Mouse (Mus musculus): ENCODE results near the gene Nup107. TPM values are rescaled to one million over a fixed set of nuclear protein-coding genes. Genes with fewer than 3 reads are reported as not detected.
"Not testable (repeated sequence)": the region's sequence is repeated elsewhere in the genome, so short reads cannot be mapped to it uniquely, and the experiment has no call there.

Nup107 gene
- polyA plus RNA-seq, 1 experiment: 12.8 TPM

DNA sequence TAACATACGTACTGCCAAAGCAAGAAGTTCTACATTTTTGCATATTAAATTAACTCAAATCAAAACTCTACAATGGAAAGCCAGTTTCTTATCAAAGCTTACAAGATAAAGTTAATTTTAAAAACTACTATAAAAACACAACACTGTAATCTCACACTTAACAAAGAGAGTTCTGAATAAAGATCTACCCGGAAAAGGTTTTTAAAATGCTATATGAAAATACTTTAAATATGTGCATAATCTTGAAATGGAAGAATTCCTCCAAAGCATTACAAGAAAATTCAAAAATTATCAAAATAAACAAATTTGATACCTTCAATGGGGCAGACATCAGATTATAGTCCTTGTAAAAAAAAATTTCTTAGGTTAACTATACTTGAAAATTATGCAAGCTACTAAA lies 84.1 kb downstream of the Nup107 start:
- no peak for TF ChIP-seq POLR2A (IDR thresholded peaks at IDR 0.05; ENCODE audit: extremely low read depth, insufficient read depth, low read length)
- no peak for TF ChIP-seq CTCF (IDR thresholded peaks at IDR 0.05; ENCODE audit: extremely low read depth, insufficient read depth, low read length)
- Histone ChIP-seq H3K4me3 (ENCODE audit: insufficient read depth, low read length) (no peak overlapping the region; the same call in 1 of the 2 replicates), H3K4me1 (ENCODE audit: control insufficient read depth, insufficient read depth, low read length) (peaks cover 5% of the 10 kb centered on the region), H3K27ac (ENCODE audit: insufficient read depth, low read length) (no peak overlapping the region)

DNA sequence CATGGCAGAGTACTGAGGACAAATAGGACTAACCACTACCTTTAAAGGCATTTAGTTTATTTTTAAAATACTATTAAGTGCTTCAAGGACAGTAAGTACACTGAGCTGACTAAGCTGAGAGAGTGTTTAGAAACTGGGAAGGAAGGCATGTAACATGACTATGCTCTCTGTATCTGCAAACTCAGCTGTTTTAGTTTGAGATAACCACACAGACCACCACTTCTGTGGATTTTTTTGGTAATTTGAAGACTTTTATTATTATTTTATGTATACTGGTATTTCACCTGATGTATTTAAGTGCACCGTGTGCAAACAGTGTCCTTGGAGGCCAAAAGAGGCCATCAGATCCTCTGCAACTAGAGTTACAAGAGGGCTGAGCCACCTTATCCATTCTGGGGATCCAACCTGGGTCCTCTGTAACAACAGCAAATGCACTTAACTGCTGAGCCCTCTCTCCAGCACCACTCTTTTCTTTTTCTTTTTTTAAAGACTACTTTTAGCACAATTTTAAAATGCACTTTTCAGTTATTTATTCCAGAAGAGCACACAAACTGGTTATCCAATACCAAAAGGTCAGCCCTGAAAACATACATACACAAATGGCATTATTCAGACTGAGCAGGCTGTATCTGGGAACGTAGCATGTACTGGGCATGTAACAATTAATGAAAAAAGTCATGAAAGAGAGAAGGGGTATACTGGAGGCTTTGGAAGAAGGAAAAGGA lies 85.2 kb downstream of the Nup107 start:
- TF ChIP-seq POLR2A (IDR thresholded peaks at IDR 0.05; ENCODE audit: extremely low read depth, insufficient read depth, low read length) (no peak), CTCF (IDR thresholded peaks at IDR 0.05; ENCODE audit: extremely low read depth, insufficient read depth, low read length) (no peak)
- Histone ChIP-seq H3K4me1 (ENCODE audit: control insufficient read depth, insufficient read depth, low read length) (peaks cover 5% of the 10 kb centered on the region), H3K27ac (ENCODE audit: insufficient read depth, low read length) (no peak overlapping the region), H3K4me3 (ENCODE audit: insufficient read depth, low read length) (no peak overlapping the region)

DNA sequence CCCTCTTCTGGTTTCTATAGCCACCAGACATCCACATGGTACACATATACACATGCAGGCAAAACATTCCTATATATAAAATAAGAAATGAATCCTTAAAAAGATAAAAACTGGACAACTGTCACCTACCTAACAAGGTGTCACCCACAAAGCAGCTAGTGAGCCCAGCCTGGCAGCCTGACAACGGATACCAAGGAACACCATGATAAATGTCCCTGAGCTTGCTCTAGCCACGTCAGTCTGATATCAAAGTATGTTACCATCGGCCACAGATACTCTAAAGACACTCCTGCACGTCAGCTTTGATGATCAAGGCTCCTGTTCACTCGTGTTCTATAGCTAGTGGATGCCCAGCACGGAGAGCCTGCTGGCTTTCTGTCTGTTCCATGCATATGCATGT lies 86.1 kb downstream of the Nup107 start:
- H3K4me1 ChIP-seq (ENCODE audit: control insufficient read depth, insufficient read depth, low read length): peaks cover 5% of the 10 kb centered on the region
- H3K27ac ChIP-seq (ENCODE audit: insufficient read depth, low read length): no peak overlapping the region; the same call in 1 of the 2 replicates

GRCm38 (mm10) chr10:117705806-117706205 lies 86.7 kb downstream of the Nup107 start:
- Histone ChIP-seq H3K4me1 (ENCODE audit: control insufficient read depth, insufficient read depth, low read length) (peaks cover 5% of the 10 kb centered on the region), H3K4me3 (ENCODE audit: insufficient read depth, low read length) (no peak overlapping the region), H3K27ac (ENCODE audit: insufficient read depth, low read length) (no peak overlapping the region)
- TF ChIP-seq POLR2A (IDR thresholded peaks at IDR 0.05; ENCODE audit: extremely low read depth, insufficient read depth, low read length): no peak

More for the DNA sequence above, 86.1 kb downstream of the Nup107 start:
- H3K4me3 ChIP-seq (ENCODE audit: insufficient read depth, low read length): no peak overlapping the region
- TF ChIP-seq CTCF (IDR thresholded peaks at IDR 0.05; ENCODE audit: extremely low read depth, insufficient read depth, low read length): no peak
- no peak for TF ChIP-seq POLR2A (IDR thresholded peaks at IDR 0.05; ENCODE audit: extremely low read depth, insufficient read depth, low read length)

DNA sequence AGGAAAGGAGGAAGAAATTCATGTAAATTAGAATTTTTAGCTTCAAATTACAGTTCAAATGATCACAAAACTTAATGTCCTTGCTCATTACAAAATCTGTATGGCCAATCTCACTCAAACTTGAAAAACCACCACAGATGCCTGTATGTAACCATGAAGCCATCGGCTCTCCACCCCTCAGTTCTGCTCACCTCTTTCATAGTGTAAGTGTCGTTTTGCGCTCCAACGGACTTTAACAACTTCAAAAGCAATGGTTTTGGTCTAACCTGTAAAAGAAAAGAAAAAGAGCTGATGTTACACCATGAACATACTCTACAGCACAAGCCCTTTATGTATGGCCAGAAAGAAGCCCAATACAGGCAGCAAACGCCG lies 87.6 kb downstream of the Nup107 start:
- TF ChIP-seq CTCF (IDR thresholded peaks at IDR 0.05; ENCODE audit: extremely low read depth, insufficient read depth, low read length): no peak
- no peak for TF ChIP-seq POLR2A (IDR thresholded peaks at IDR 0.05; ENCODE audit: extremely low read depth, insufficient read depth, low read length)
- H3K4me1 ChIP-seq (ENCODE audit: control insufficient read depth, insufficient read depth, low read length): peaks cover 5% of the 10 kb centered on the region
- no peak overlapping the region for H3K4me3 ChIP-seq (ENCODE audit: insufficient read depth, low read length)
- H3K27ac ChIP-seq (ENCODE audit: insufficient read depth, low read length): no peak overlapping the region

- H3K4me3 ChIP-seq (ENCODE audit: insufficient read depth, low read length); H3K4me1 ChIP-seq (ENCODE audit: control insufficient read depth, insufficient read depth, low read length); H3K27ac ChIP-seq (ENCODE audit: insufficient read depth, low read length): not testable (repeated sequence)
These were observed 88.1 kb downstream of the Nup107 start for GRCm38 (mm10) chr10:117704314-117704963.

DNA sequence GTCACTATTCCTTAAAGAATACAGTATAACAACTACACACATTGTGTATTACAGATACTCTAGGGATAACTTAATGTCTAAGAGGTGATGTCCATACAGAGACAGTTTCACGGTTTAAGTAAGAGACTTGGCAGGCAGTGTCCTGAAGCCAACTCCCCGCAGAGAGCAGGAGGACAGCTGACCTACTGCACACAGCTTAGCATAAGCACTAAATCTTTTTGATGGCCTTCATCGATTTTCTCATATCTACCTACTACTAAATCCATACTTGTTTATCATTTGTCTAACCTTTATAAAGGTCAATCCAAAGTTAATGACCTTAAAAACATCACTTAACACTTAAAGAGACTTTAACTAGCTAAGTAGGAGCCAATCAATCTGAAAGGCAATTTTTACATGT lies 89.0 kb downstream of the Nup107 start:
- no peak overlapping the region for H3K4me3 ChIP-seq (ENCODE audit: insufficient read depth, low read length)
- TF ChIP-seq CTCF (IDR thresholded peaks at IDR 0.05; ENCODE audit: extremely low read depth, insufficient read depth, low read length) (no peak), POLR2A (IDR thresholded peaks at IDR 0.05; ENCODE audit: extremely low read depth, insufficient read depth, low read length) (no peak)

GRCm38 (mm10) chr10:117702024-117702833 lies 90.3 kb downstream of the Nup107 start:
- no peak overlapping the region for H3K4me3 ChIP-seq (ENCODE audit: insufficient read depth, low read length)
- H3K4me1 ChIP-seq (ENCODE audit: control insufficient read depth, insufficient read depth, low read length): peaks cover 5% of the 10 kb centered on the region
- TF ChIP-seq CTCF (IDR thresholded peaks at IDR 0.05; ENCODE audit: extremely low read depth, insufficient read depth, low read length) (no peak), POLR2A (IDR thresholded peaks at IDR 0.05; ENCODE audit: extremely low read depth, insufficient read depth, low read length) (no peak)
- no peak overlapping the region for H3K27ac ChIP-seq (ENCODE audit: insufficient read depth, low read length)

More for the DNA sequence above, 89.0 kb downstream of the Nup107 start:
- H3K27ac ChIP-seq (ENCODE audit: insufficient read depth, low read length): no peak overlapping the region
- H3K4me1 ChIP-seq (ENCODE audit: control insufficient read depth, insufficient read depth, low read length): peaks cover 5% of the 10 kb centered on the region

GRCm38 (mm10) chr10:117701034-117701829 lies 91.3 kb downstream of the Nup107 start:
- Histone ChIP-seq H3K4me1 (ENCODE audit: control insufficient read depth, insufficient read depth, low read length) (no peaks in the 10 kb centered on the region), H3K4me3 (ENCODE audit: insufficient read depth, low read length) (no peak overlapping the region), H3K27ac (ENCODE audit: insufficient read depth, low read length) (no peak overlapping the region)
- TF ChIP-seq POLR2A (IDR thresholded peaks at IDR 0.05; ENCODE audit: extremely low read depth, insufficient read depth, low read length) (no peak), CTCF (IDR thresholded peaks at IDR 0.05; ENCODE audit: extremely low read depth, insufficient read depth, low read length) (no peak)

Other genes starting within 250 kb of the Nup107 start
- gene Cpm, start 163.2 kb downstream of the Nup107 start, polyA plus RNA-seq (2012; rRNA removed): 6.6 and 8.0 TPM in 2 replicates
- 61.6 and 65.1 TPM in 2 replicates for gene Mdm2, start 81.9 kb downstream of the Nup107 start, polyA plus RNA-seq (2012; rRNA removed)
- gene Slc35e3, start 46.3 kb downstream of the Nup107 start, polyA plus RNA-seq (2012; rRNA removed): 20.0 and 21.0 TPM in 2 replicates
- 54.9 and 55.9 TPM in 2 replicates for gene Rap1b, start 53.3 kb upstream of the Nup107 start, polyA plus RNA-seq (2012; rRNA removed)

Measured in cortical plate, adult 2 months (tissue).